Mouse (Mus musculus): ENCODE data around the gene A630076J17Rik. TPM values are rescaled to one million over a fixed set of nuclear protein-coding genes. Genes with fewer than 3 reads are reported as not detected.
A peak's percentile ranks its signal among the peaks of the same experiment; 100 is the strongest.

A630076J17Rik gene
- polyA plus RNA-seq, 1 experiment from 2014 or later = not detected

- H3K9me3 ChIP-seq (replicated peaks) = no peaks in the 10 kb centered on the region
- H3K27ac ChIP-seq = no peak overlapping the region
- 7% methylated on average over 11 of the region's 11 CpGs for WGBS
- no peak overlapping the region for H3K4me3 ChIP-seq (replicated peaks)
- H3K36me3 ChIP-seq = no peaks in the 10 kb centered on the region
- 0 out of 2 replicates have a peak, but pooled peaks cover 9% of the 10 kb centered on the region for H3K27me3 ChIP-seq
- peak overlapping the region; percentile 21; the same call in 1 of the 2 replicates for H3K4me2 ChIP-seq
- H3K9ac ChIP-seq = no peak overlapping the region
- 0 out of 2 replicates have a peak, but pooled peaks cover 9% of the 10 kb centered on the region for H3K4me1 ChIP-seq
- ATAC-seq (replicated peaks; ENCODE audit: low FRiP score) = no peak
Observed at GRCm38 (mm10) chr3:107233351-107233813, 3.0 kb downstream of the A630076J17Rik start.

- Histone ChIP-seq H3K9ac (no peak overlapping the region), H3K9me3 (replicated peaks) (no peaks in the 10 kb centered on the region), H3K4me2 (no peak overlapping the region), H3K27ac (no peak overlapping the region), H3K27me3 (0 out of 2 replicates have a peak, but pooled peaks cover 9% of the 10 kb centered on the region), H3K4me1 (0 out of 2 replicates have a peak, but pooled peaks cover 9% of the 10 kb centered on the region), H3K4me3 (replicated peaks) (no peak overlapping the region), H3K36me3 (no peaks in the 10 kb centered on the region)
- ATAC-seq (replicated peaks; ENCODE audit: low FRiP score) = no peak
- WGBS = 31% methylated on average over 2 of the region's 2 CpGs
Observed at GRCm38 (mm10) chr3:107233945-107234344, 3.5 kb downstream of the A630076J17Rik start.

GRCm38 (mm10) chr3:107238051-107238450, 7.6 kb downstream of the A630076J17Rik start:
- 60% methylated on average over 2 of the region's 2 CpGs for WGBS
- ATAC-seq (replicated peaks; ENCODE audit: low FRiP score) = no peak
- no peak overlapping the region for H3K4me3 ChIP-seq (replicated peaks)

GRCm38 (mm10) chr3:107238471-107238980, 8.1 kb downstream of the A630076J17Rik start:
- WGBS = 81% methylated on average over 8 of the region's 8 CpGs
- no peak overlapping the region for H3K4me3 ChIP-seq (replicated peaks)

More at GRCm38 (mm10) chr3:107238051-107238450, 7.6 kb downstream of the A630076J17Rik start:
- 0 out of 2 replicates have a peak, but pooled peaks cover 2% of the 10 kb centered on the region for H3K27me3 ChIP-seq
- H3K4me1 ChIP-seq = no peaks in the 10 kb centered on the region
- no peak overlapping the region for H3K27ac ChIP-seq
- no peak overlapping the region for H3K9ac ChIP-seq
- H3K9me3 ChIP-seq (replicated peaks) = no peaks in the 10 kb centered on the region
- no peak overlapping the region for H3K4me2 ChIP-seq
- H3K36me3 ChIP-seq = no peaks in the 10 kb centered on the region

GRCm38 (mm10) chr3:107239607-107240006, 9.2 kb downstream of the A630076J17Rik start, which contains the start of gene Prok1:
Gene Prok1 (minus strand): TSS chr3:107239707.
- no peaks in the 10 kb centered on the region for H3K9me3 ChIP-seq (replicated peaks)
- 91% methylated on average over 9 of the region's 9 CpGs for WGBS

More at GRCm38 (mm10) chr3:107238471-107238980, 8.1 kb downstream of the A630076J17Rik start:
- no peaks in the 10 kb centered on the region for H3K27me3 ChIP-seq
- H3K27ac ChIP-seq = no peak overlapping the region
- no peaks in the 10 kb centered on the region for H3K36me3 ChIP-seq
- H3K4me2 ChIP-seq = no peak overlapping the region
- ATAC-seq (replicated peaks; ENCODE audit: low FRiP score) = 0 out of 2 replicates have a peak, but pooled peaks have one; percentile 11
- no peaks in the 10 kb centered on the region for H3K4me1 ChIP-seq
- H3K9ac ChIP-seq = no peak overlapping the region
- H3K9me3 ChIP-seq (replicated peaks) = no peaks in the 10 kb centered on the region

GRCm38 (mm10) chr3:107241389-107242094, 11.1 kb downstream of the A630076J17Rik start:
- Histone ChIP-seq H3K4me2 (no peak overlapping the region), H3K27ac (no peak overlapping the region), H3K9ac (no peak overlapping the region), H3K4me1 (no peaks in the 10 kb centered on the region), H3K27me3 (no peaks in the 10 kb centered on the region; the same call in 1 of the 2 replicates), H3K4me3 (replicated peaks) (no peak overlapping the region), H3K9me3 (replicated peaks) (no peaks in the 10 kb centered on the region), H3K36me3 (no peaks in the 10 kb centered on the region)
- 47% methylated on average over 14 of the region's 14 CpGs for WGBS
- ATAC-seq (replicated peaks; ENCODE audit: low FRiP score) = no peak

More at GRCm38 (mm10) chr3:107239607-107240006, 9.2 kb downstream of the A630076J17Rik start, which contains the start of gene Prok1:
- no peak within 1 kb of the TSS for H3K9ac ChIP-seq
- no peak within 1 kb of the TSS for H3K27ac ChIP-seq
- H3K36me3 ChIP-seq = no peaks in the 10 kb centered on the region
- H3K4me3 ChIP-seq (replicated peaks) = no peak within 1 kb of the TSS
- H3K4me1 ChIP-seq = no peaks in the 10 kb centered on the region
- no peak within 1 kb of the TSS for H3K4me2 ChIP-seq
- H3K27me3 ChIP-seq = no peaks in the 10 kb centered on the region
- ATAC-seq (replicated peaks; ENCODE audit: low FRiP score) = no peak

- no peak overlapping the region for H3K4me3 ChIP-seq (replicated peaks)
- H3K4me2 ChIP-seq = no peak overlapping the region
- no peaks in the 10 kb centered on the region; the same call in 1 of the 2 replicates for H3K27me3 ChIP-seq
- ATAC-seq (replicated peaks; ENCODE audit: low FRiP score) = no peak
- H3K36me3 ChIP-seq = no peaks in the 10 kb centered on the region
- no peak overlapping the region for H3K27ac ChIP-seq
- 76% methylated on average over 6 of the region's 6 CpGs for WGBS
- no peak overlapping the region for H3K9ac ChIP-seq
- H3K4me1 ChIP-seq = no peaks in the 10 kb centered on the region
- no peaks in the 10 kb centered on the region for H3K9me3 ChIP-seq (replicated peaks)
Observed at GRCm38 (mm10) chr3:107246876-107247275, 16.5 kb downstream of the A630076J17Rik start.

- Histone ChIP-seq H3K4me3 (replicated peaks) (no peak overlapping the region), H3K27me3 (no peaks in the 10 kb centered on the region; the same call in 1 of the 2 replicates), H3K36me3 (no peaks in the 10 kb centered on the region), H3K9me3 (replicated peaks) (no peaks in the 10 kb centered on the region), H3K4me1 (no peaks in the 10 kb centered on the region), H3K27ac (no peak overlapping the region), H3K9ac (no peak overlapping the region), H3K4me2 (no peak overlapping the region)
- 63% methylated on average over 3 of the region's 3 CpGs for WGBS
- ATAC-seq (replicated peaks; ENCODE audit: low FRiP score) = no peak
Observed at GRCm38 (mm10) chr3:107249042-107249441, 18.6 kb downstream of the A630076J17Rik start.

- Histone ChIP-seq H3K4me2 (no peak overlapping the region), H3K9ac (no peak overlapping the region), H3K4me3 (replicated peaks) (no peak overlapping the region), H3K27me3 (no peaks in the 10 kb centered on the region; the same call in 1 of the 2 replicates), H3K4me1 (no peaks in the 10 kb centered on the region), H3K36me3 (no peaks in the 10 kb centered on the region), H3K9me3 (replicated peaks) (no peaks in the 10 kb centered on the region), H3K27ac (no peak overlapping the region)
- ATAC-seq (replicated peaks; ENCODE audit: low FRiP score) = no peak
- 30% methylated on average over 2 of the region's 2 CpGs for WGBS
Observed at GRCm38 (mm10) chr3:107250320-107250719, 19.9 kb downstream of the A630076J17Rik start.

- H3K4me2 ChIP-seq = no peak overlapping the region
- no peak overlapping the region for H3K9ac ChIP-seq
- ATAC-seq (replicated peaks; ENCODE audit: low FRiP score) = 0 out of 2 replicates have a peak, but pooled peaks have one; percentile 36
- no peaks in the 10 kb centered on the region for H3K27me3 ChIP-seq
- H3K4me1 ChIP-seq = no peaks in the 10 kb centered on the region
- no peaks in the 10 kb centered on the region for H3K9me3 ChIP-seq (replicated peaks)
- 52% methylated on average over 4 of the region's 4 CpGs for WGBS
- no peaks in the 10 kb centered on the region for H3K36me3 ChIP-seq
- no peak overlapping the region for H3K4me3 ChIP-seq (replicated peaks)
- H3K27ac ChIP-seq = no peak overlapping the region
Observed at GRCm38 (mm10) chr3:107252035-107252434, 21.6 kb downstream of the A630076J17Rik start.

- 78% methylated on average over 5 of the region's 5 CpGs for WGBS
- Histone ChIP-seq H3K4me1 (no peaks in the 10 kb centered on the region), H3K4me3 (replicated peaks) (no peak overlapping the region), H3K4me2 (no peak overlapping the region), H3K27me3 (no peaks in the 10 kb centered on the region), H3K9me3 (replicated peaks) (no peaks in the 10 kb centered on the region), H3K9ac (no peak overlapping the region), H3K27ac (no peak overlapping the region), H3K36me3 (no peaks in the 10 kb centered on the region)
- no peak for ATAC-seq (replicated peaks; ENCODE audit: low FRiP score)
Observed at GRCm38 (mm10) chr3:107253925-107254324, 23.5 kb downstream of the A630076J17Rik start.

GRCm38 (mm10) chr3:107255992-107256391, 25.6 kb downstream of the A630076J17Rik start:
- Histone ChIP-seq H3K4me2 (no peak overlapping the region), H3K9me3 (replicated peaks) (no peaks in the 10 kb centered on the region), H3K4me3 (replicated peaks) (no peak overlapping the region), H3K27ac (no peak overlapping the region), H3K27me3 (no peaks in the 10 kb centered on the region), H3K36me3 (no peaks in the 10 kb centered on the region), H3K4me1 (peaks cover 6% of the 10 kb centered on the region), H3K9ac (no peak overlapping the region)
- 81% methylated on average over 3 of the region's 3 CpGs for WGBS
- no peak for ATAC-seq (replicated peaks; ENCODE audit: low FRiP score)
